In genomic region chr17:27621161-27621560, GRCm38 (mm10) we compare ENCODE assay signal across 8 mouse cellular contexts. TPM values are rescaled to one million over a fixed set of nuclear protein-coding genes. Genes with fewer than 3 reads are reported as not detected.
DNase-seq lines count a peak whose midpoint lies in the region; ATAC-seq and TF ChIP-seq lines count a peak whose summit lies in the region.

No protein-coding gene starts in this region.

- peaks cover 17% of the 10 kb centered on the region for H3K4me1 ChIP-seq in lung, embryonic 15.5 days
- H3K4me1 ChIP-seq in embryonic fibroblast, embryonic 13.5 days (ENCODE audit: control insufficient read depth, insufficient read depth, low read length): 0 out of 2 replicates have a peak, but pooled peaks cover 4% of the 10 kb centered on the region
- 0 out of 2 replicates have a peak, but pooled peaks cover 5% of the 10 kb centered on the region for H3K4me1 ChIP-seq in intestine, postnatal 0 days (replicated peaks; ENCODE audit: control insufficient read depth, insufficient read depth, low read length)
- peaks cover 26% of the 10 kb centered on the region for H3K4me1 ChIP-seq in neural tube, embryonic 14.5 days (ENCODE audit: control insufficient read depth, insufficient read depth, low read length)

- intact Hi-C loops in gastrocnemius, postnatal 36 days (cut with DNase I): no loop called here

- WGBS in lung, embryonic 15.5 days: 45% methylated on average over 8 of the region's 8 CpGs
- WGBS in intestine, postnatal 0 days: 55% methylated on average over 8 of the region's 8 CpGs
- 31% methylated on average over 8 of the region's 8 CpGs for WGBS in neural tube, embryonic 14.5 days

- TF ChIP-seq POLR2A in embryonic fibroblast, embryonic 13.5 days (IDR thresholded peaks at IDR 0.05; ENCODE audit: low read depth, low read length): no peak

- DNase-seq in lung, postnatal 4 days: no peak
- no peak for DNase-seq in layer of hippocampus, adult 9-11 months
- DNase-seq in gastrocnemius, postnatal 36 days: no peak
- DNase-seq in adrenal gland, postnatal 4 days (ENCODE audit: low spot score in 2 of 2): no peak

- H3K4me3 ChIP-seq in lung, embryonic 15.5 days: peak overlapping the region; percentile 96
- peak overlapping the region; percentile 83 for H3K4me3 ChIP-seq in embryonic fibroblast, embryonic 13.5 days (ENCODE audit: insufficient read depth, low read length)
- 0 out of 2 replicates have a peak overlapping the region, but pooled peaks have one; percentile 87 for H3K4me3 ChIP-seq in intestine, postnatal 0 days (ENCODE audit: low read depth, low read length)
- peak overlapping the region; percentile 95 for H3K4me3 ChIP-seq in neural tube, embryonic 14.5 days (ENCODE audit: low read depth, low read length)

- H3K4me2 ChIP-seq in lung, embryonic 15.5 days: peak overlapping the region; percentile 60
- peak overlapping the region; percentile 76 for H3K4me2 ChIP-seq in intestine, postnatal 0 days (replicated peaks; ENCODE audit: low read depth)
- peak overlapping the region; percentile 75 for H3K4me2 ChIP-seq in neural tube, embryonic 14.5 days (ENCODE audit: low read depth, low read length)

- no peak for TF ChIP-seq CTCF in embryonic fibroblast, embryonic 13.5 days (IDR thresholded peaks at IDR 0.05; ENCODE audit: borderline replicate concordance, insufficient read depth, low read length)
- TF ChIP-seq CTCF in intestine, postnatal 0 days (IDR thresholded peaks at IDR 0.05; ENCODE audit: low read depth): no peak

- no peaks in the 10 kb centered on the region for H3K9me3 ChIP-seq in lung, embryonic 15.5 days
- no peaks in the 10 kb centered on the region for H3K9me3 ChIP-seq in intestine, postnatal 0 days (ENCODE audit: control insufficient read depth)
- H3K9me3 ChIP-seq in neural tube, embryonic 14.5 days (ENCODE audit: control insufficient read depth, low read length): no peaks in the 10 kb centered on the region

- ATAC-seq in lung, embryonic 15.5 days (ENCODE audit: borderline replicate concordance, extremely low read depth, low FRiP score, low TSS enrichment): no peak
- ATAC-seq in intestine, postnatal 0 days: no peak
- ATAC-seq in neural tube, embryonic 14.5 days (ENCODE audit: low read depth): no peak

- peak overlapping the region; percentile 98 for H3K9ac ChIP-seq in lung, embryonic 15.5 days
- no peak overlapping the region for H3K9ac ChIP-seq in intestine, postnatal 0 days (ENCODE audit: low read depth, low read length)
- peak overlapping the region; percentile 37; the same call in 1 of the 2 replicates for H3K9ac ChIP-seq in neural tube, embryonic 14.5 days (replicated peaks; ENCODE audit: low read depth, low read length)

- H3K36me3 ChIP-seq in lung, embryonic 15.5 days: no peaks in the 10 kb centered on the region; the same call in 1 of the 2 replicates
- H3K36me3 ChIP-seq in intestine, postnatal 0 days (ENCODE audit: control insufficient read depth, insufficient read depth): no peaks in the 10 kb centered on the region
- H3K36me3 ChIP-seq in neural tube, embryonic 14.5 days (ENCODE audit: control insufficient read depth, insufficient read depth, low read length): no peaks in the 10 kb centered on the region

- no peaks in the 10 kb centered on the region for H3K27me3 ChIP-seq in lung, embryonic 15.5 days
- H3K27me3 ChIP-seq in intestine, postnatal 0 days (replicated peaks; ENCODE audit: control insufficient read depth, insufficient read depth, low read length): no peaks in the 10 kb centered on the region
- no peaks in the 10 kb centered on the region for H3K27me3 ChIP-seq in neural tube, embryonic 14.5 days (ENCODE audit: control insufficient read depth, insufficient read depth, low read length)

- peak overlapping the region; percentile 7; the same call in 1 of the 2 replicates for H3K27ac ChIP-seq in lung, embryonic 15.5 days
- 0 out of 2 replicates have a peak overlapping the region, but pooled peaks have one; percentile 10 for H3K27ac ChIP-seq in embryonic fibroblast, embryonic 13.5 days (ENCODE audit: insufficient read depth, low read length)
- H3K27ac ChIP-seq in intestine, postnatal 0 days (ENCODE audit: low read depth, low read length): no peak overlapping the region
- no peak overlapping the region for H3K27ac ChIP-seq in neural tube, embryonic 14.5 days (ENCODE audit: low read depth, low read length)

RNA-seq across cellular contexts. Expression of gene Nudt3, which starts 2.1 kb away (rescaled TPM):
- polyA plus RNA-seq in lung, embryonic 15.5 days (2015; fragmentation: Nextera tagmentation; extraction: Ambion mirVana): 92.0 and 95.9 TPM in 2 replicates
- 117 and 131 TPM in 2 replicates for polyA plus RNA-seq in embryonic fibroblast, embryonic 13.5 days (2011; ENCODE audit: insufficient read length, low read depth, missing spikeins)
- polyA plus RNA-seq in intestine, postnatal 0 days (2015; fragmentation: Nextera tagmentation; extraction: Ambion mirVana): 43.3 and 43.4 TPM in 2 replicates
- polyA plus RNA-seq in neural tube, embryonic 14.5 days (2014; fragmentation: Nextera tagmentation; extraction: Ambion mirVana): 74.8 and 125 TPM in 2 replicates
- total RNA-seq in gastrocnemius, postnatal 36 days (2021): 100 to 1,000 TPM; 232 to 233 TPM
- total RNA-seq in adrenal gland, postnatal 4 days (2021): 100 to 1,000 TPM; 173 to 174 TPM

RNA-seq across cellular contexts. Expression of gene RPS10-NUDT3, which starts 13.9 kb away (rescaled TPM):
- not detected in 2 replicates for polyA plus RNA-seq in lung, embryonic 15.5 days (2015; fragmentation: Nextera tagmentation; extraction: Ambion mirVana)
- polyA plus RNA-seq in embryonic fibroblast, embryonic 13.5 days (2011; ENCODE audit: insufficient read length, low read depth, missing spikeins): 2.9 TPM in 1 of 2 replicates, not detected in the other
- polyA plus RNA-seq in intestine, postnatal 0 days (2015; fragmentation: Nextera tagmentation; extraction: Ambion mirVana): not detected in 2 replicates
- not detected in 2 replicates for polyA plus RNA-seq in neural tube, embryonic 14.5 days (2014; fragmentation: Nextera tagmentation; extraction: Ambion mirVana)
- total RNA-seq in gastrocnemius, postnatal 36 days (2021): not detected
- total RNA-seq in adrenal gland, postnatal 4 days (2021): not detected

RNA-seq across cellular contexts. Expression of gene Rps10, which starts 15.3 kb away (rescaled TPM):
- polyA plus RNA-seq in lung, embryonic 15.5 days (2015; fragmentation: Nextera tagmentation; extraction: Ambion mirVana): 868 and 923 TPM in 2 replicates
- polyA plus RNA-seq in embryonic fibroblast, embryonic 13.5 days (2011; ENCODE audit: insufficient read length, low read depth, missing spikeins): 1,827 and 1,973 TPM in 2 replicates
- 591 and 603 TPM in 2 replicates for polyA plus RNA-seq in intestine, postnatal 0 days (2015; fragmentation: Nextera tagmentation; extraction: Ambion mirVana)
- polyA plus RNA-seq in neural tube, embryonic 14.5 days (2014; fragmentation: Nextera tagmentation; extraction: Ambion mirVana): 510 and 518 TPM in 2 replicates
- total RNA-seq in gastrocnemius, postnatal 36 days (2021): 100 to 1,000 TPM; 294 to 354 TPM
- total RNA-seq in adrenal gland, postnatal 4 days (2021): 1,000 to 10,000 TPM; 1,377 to 1,386 TPM

RNA-seq across cellular contexts. Expression of gene Pacsin1, which starts 34.1 kb away (rescaled TPM):
- polyA plus RNA-seq in lung, embryonic 15.5 days (2015; fragmentation: Nextera tagmentation; extraction: Ambion mirVana): 0.61 and 0.93 TPM in 2 replicates
- not detected in 2 replicates for polyA plus RNA-seq in embryonic fibroblast, embryonic 13.5 days (2011; ENCODE audit: insufficient read length, low read depth, missing spikeins)
- 1.2 and 1.4 TPM in 2 replicates for polyA plus RNA-seq in intestine, postnatal 0 days (2015; fragmentation: Nextera tagmentation; extraction: Ambion mirVana)
- 45.5 and 53.6 TPM in 2 replicates for polyA plus RNA-seq in neural tube, embryonic 14.5 days (2014; fragmentation: Nextera tagmentation; extraction: Ambion mirVana)
- under 1 TPM; 0.18 to 0.59 TPM for total RNA-seq in gastrocnemius, postnatal 36 days (2021)
- 1 to 10 TPM; 5.5 to 5.6 TPM for total RNA-seq in adrenal gland, postnatal 4 days (2021)

RNA-seq across cellular contexts. Expression of gene AI413582, which starts 55.6 kb away (rescaled TPM):
- polyA plus RNA-seq in lung, embryonic 15.5 days (2015; fragmentation: Nextera tagmentation; extraction: Ambion mirVana): 20.1 and 21.4 TPM in 2 replicates
- polyA plus RNA-seq in embryonic fibroblast, embryonic 13.5 days (2011; ENCODE audit: insufficient read length, low read depth, missing spikeins): 15.6 and 30.9 TPM in 2 replicates
- 80.3 and 83.0 TPM in 2 replicates for polyA plus RNA-seq in intestine, postnatal 0 days (2015; fragmentation: Nextera tagmentation; extraction: Ambion mirVana)
- 55.9 and 77.9 TPM in 2 replicates for polyA plus RNA-seq in neural tube, embryonic 14.5 days (2014; fragmentation: Nextera tagmentation; extraction: Ambion mirVana)
- 1 to 10 TPM; 2.7 to 2.8 TPM for total RNA-seq in gastrocnemius, postnatal 36 days (2021)
- total RNA-seq in adrenal gland, postnatal 4 days (2021): 10 to 100 TPM; 17.4 to 19.1 TPM

Comparison
In these comparisons a context has a peak if more than half of its experiments do, and no peak if none do; other contexts are left out.
1. H3K27ac ChIP-seq: peak in lung, embryonic 15.5 days (single experiment) and embryonic fibroblast, embryonic 13.5 days (single experiment); none in intestine, postnatal 0 days (single experiment) and neural tube, embryonic 14.5 days (single experiment).
2. Peak in every context shown above with its lines, with median percentiles within 50 percentile points of each other: H3K4me2 ChIP-seq and H3K4me3 ChIP-seq.